Mouse (Mus musculus) MEL-GATA-1-ER (cell line): ENCODE results near the gene Gm16451.
"Not testable (repeated sequence)": the region's sequence is repeated elsewhere in the genome, so short reads cannot be mapped to it uniquely, and the experiment has no call there.

Source experiments
- DNase-seq: peaks from one replicate; pipeline ENCODE4 v3.0.0-alpha.2; 2012; ENCODE audit warnings: low read depth; ENCODE audit errors: extremely low read depth

Gm16451 gene

DNA sequence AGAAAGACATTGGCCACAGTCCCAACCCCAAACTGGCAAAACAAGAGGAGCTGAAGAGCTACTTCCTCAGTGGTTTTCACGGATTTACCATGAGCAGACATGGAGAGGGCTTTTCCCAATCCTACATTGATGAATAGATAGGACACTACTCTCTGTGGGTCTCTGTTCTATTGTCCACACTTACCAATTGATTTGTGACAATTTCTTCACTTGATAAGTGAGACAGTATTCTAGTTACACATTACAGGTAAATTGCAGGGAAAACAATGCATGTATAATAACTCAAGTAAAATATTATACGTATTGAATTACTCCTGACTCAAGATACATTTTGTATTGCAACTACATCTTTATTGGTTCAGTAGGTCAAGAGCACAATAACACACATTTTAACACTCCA, at the start of gene Gm16451:
Gene Gm16451 (minus strand): TSS at position 101 of the 400 bp plus-strand sequence.
- not testable (repeated sequence) for DNase-seq

DNA sequence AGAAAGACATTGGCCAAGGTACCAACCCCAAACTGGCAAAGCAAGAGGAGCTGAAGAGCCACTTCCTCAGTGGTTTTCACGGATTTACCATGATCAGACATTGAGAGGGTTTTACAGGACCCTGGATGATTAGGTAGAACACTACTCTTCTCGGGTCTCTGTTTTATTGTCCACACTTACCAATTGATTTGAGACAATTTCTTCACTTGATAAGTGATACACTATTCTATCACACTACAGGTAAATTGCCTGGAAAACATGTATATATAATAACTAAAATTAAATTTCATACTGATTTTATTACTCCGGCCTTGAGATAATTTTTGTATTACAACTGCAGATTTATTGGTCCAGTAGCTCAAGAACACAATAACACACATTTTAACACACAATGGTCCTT, 45.9 kb upstream of the Gm16451 start, which contains the start of gene Vmn1r142:
Gene Vmn1r142 (minus strand): TSS at position 101 of the 400 bp plus-strand sequence.
- DNase-seq: not testable (repeated sequence)

DNA sequence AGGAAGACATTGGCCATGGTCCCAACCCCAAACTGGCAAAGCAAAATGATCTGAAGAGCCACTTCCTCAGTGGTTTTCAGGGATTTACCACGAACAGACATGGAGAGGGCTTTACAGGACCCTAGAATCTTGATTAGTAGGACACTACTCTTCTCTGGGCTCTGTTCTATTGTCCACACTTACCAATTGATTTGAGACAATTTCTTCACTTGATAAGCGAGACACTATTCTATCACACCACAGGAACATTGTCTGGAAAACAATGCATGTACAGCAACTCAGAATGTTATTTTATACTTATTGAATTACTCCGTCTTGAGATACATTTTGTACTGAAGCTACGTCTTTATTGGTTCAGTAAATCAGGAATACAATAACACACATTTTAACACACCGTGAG, 16.6 kb upstream of the Gm16451 start, which contains the start of gene Gm10666:
Gene Gm10666 (minus strand): TSS at position 101 of the 400 bp plus-strand sequence.
- not testable (repeated sequence) for DNase-seq

DNA sequence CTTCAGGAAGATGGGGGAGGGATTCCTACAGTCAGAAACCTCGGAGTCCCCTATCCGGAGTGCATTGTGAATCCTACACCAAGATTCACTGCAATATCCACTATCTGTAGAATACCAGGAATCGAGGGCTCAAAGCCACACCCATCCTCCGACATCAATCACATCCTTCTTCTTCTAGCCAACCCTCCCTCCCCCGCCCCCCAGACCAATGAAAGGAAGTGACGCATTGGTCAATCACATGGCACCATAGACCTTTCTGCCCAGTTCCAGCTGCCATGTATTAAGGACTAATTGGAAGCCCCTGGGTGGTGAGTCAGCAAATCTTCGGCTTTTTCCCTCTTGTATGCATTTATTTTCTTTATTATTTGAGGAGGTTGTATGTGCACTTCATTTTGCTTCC, 49.3 kb downstream of the Gm16451 start, which contains the start of gene Vmn1r139:
Gene Vmn1r139 (plus strand): TSS at position 301 of the 400 bp plus-strand sequence.
- not testable (repeated sequence) for DNase-seq
